Mouse (Mus musculus): Measurements from ENCODE around the gene Vmn1r72.
"Not testable (repeated sequence)": the region's sequence is repeated elsewhere in the genome, so short reads cannot be mapped to it uniquely, and the experiment has no call there.

Gene Vmn1r72

GRCm38 (mm10) chr7:11680047-11680446 is at the start of gene Vmn1r72:
Vmn1r72 (minus strand) TSS chr7:11680147.
- not testable (repeated sequence) for DNase-seq

- not testable (repeated sequence) for DNase-seq
Measured at GRCm38 (mm10) chr7:11617082-11617481, 62.9 kb downstream of the Vmn1r72 start.

Data from lung, adult 18-20 months (tissue).